Mouse (Mus musculus): ENCODE measurements around the gene Gm4450. TPM values are rescaled to one million over a fixed set of nuclear protein-coding genes. Genes with fewer than 3 reads are reported as not detected.
"Not testable (repeated sequence)": the region's sequence is repeated elsewhere in the genome, so short reads cannot be mapped to it uniquely, and the experiment has no call there.

The Gm4450 gene
- polyA plus RNA-seq, 1 experiment from 2014 or later, result not detected

GRCm38 (mm10) chr3:98443924-98444323 lies 13.0 kb downstream of the Gm4450 start:
- H3K27ac ChIP-seq (replicated peaks); H3K4me2 ChIP-seq (replicated peaks; ENCODE audit: low read depth); DNase-seq (ENCODE audit: low spot score); H3K9me3 ChIP-seq (ENCODE audit: control insufficient read depth, low read length); H3K4me1 ChIP-seq (replicated peaks; ENCODE audit: control insufficient read depth, insufficient read depth); ATAC-seq (ENCODE audit: low FRiP score, low TSS enrichment); H3K36me3 ChIP-seq (ENCODE audit: control insufficient read depth, insufficient read depth, low read length); H3K9ac ChIP-seq (ENCODE audit: low read length); H3K27me3 ChIP-seq (ENCODE audit: control insufficient read depth, insufficient read depth, low read length); H3K4me3 ChIP-seq (ENCODE audit: low read depth, low read length): not testable (repeated sequence)
- WGBS, result no CpG with 5 or more reads among the region's 1 CpGs

- H3K27ac ChIP-seq (replicated peaks); H3K4me1 ChIP-seq (replicated peaks; ENCODE audit: control insufficient read depth, insufficient read depth); ATAC-seq (ENCODE audit: low FRiP score, low TSS enrichment); DNase-seq (ENCODE audit: low spot score); H3K4me2 ChIP-seq (replicated peaks; ENCODE audit: low read depth); H3K9me3 ChIP-seq (ENCODE audit: control insufficient read depth, low read length); H3K27me3 ChIP-seq (ENCODE audit: control insufficient read depth, insufficient read depth, low read length); H3K36me3 ChIP-seq (ENCODE audit: control insufficient read depth, insufficient read depth, low read length); H3K9ac ChIP-seq (ENCODE audit: low read length); H3K4me3 ChIP-seq (ENCODE audit: low read depth, low read length): not testable (repeated sequence)
- 8% methylated on average over 3 of the region's 3 CpGs for WGBS
- peak; percentile 60 for TF ChIP-seq CTCF (IDR thresholded peaks at IDR 0.05; ENCODE audit: low read depth)
Observed at GRCm38 (mm10) chr3:98443149-98443779, 13.7 kb downstream of the Gm4450 start.

GRCm38 (mm10) chr3:98442245-98442644 lies 14.7 kb downstream of the Gm4450 start:
- not testable (repeated sequence) for DNase-seq (ENCODE audit: low spot score); H3K4me3 ChIP-seq (ENCODE audit: low read depth, low read length); H3K27me3 ChIP-seq (ENCODE audit: control insufficient read depth, insufficient read depth, low read length); H3K36me3 ChIP-seq (ENCODE audit: control insufficient read depth, insufficient read depth, low read length); H3K9me3 ChIP-seq (ENCODE audit: control insufficient read depth, low read length); ATAC-seq (ENCODE audit: low FRiP score, low TSS enrichment); H3K27ac ChIP-seq (replicated peaks); H3K4me1 ChIP-seq (replicated peaks; ENCODE audit: control insufficient read depth, insufficient read depth); H3K9ac ChIP-seq (ENCODE audit: low read length); H3K4me2 ChIP-seq (replicated peaks; ENCODE audit: low read depth)
- WGBS, result 36% methylated on average over 3 of the region's 3 CpGs
- peak; percentile 29; the same call in 1 of the 2 replicates for TF ChIP-seq CTCF (IDR thresholded peaks at IDR 0.05; ENCODE audit: low read depth)

GRCm38 (mm10) chr3:98435030-98435429 lies 21.9 kb downstream of the Gm4450 start:
- Histone ChIP-seq H3K9me3 (ENCODE audit: control insufficient read depth, low read length) (no peaks in the 10 kb centered on the region), H3K36me3 (ENCODE audit: control insufficient read depth, insufficient read depth, low read length) (no peaks in the 10 kb centered on the region), H3K27ac (replicated peaks) (no peak overlapping the region), H3K27me3 (ENCODE audit: control insufficient read depth, insufficient read depth, low read length) (no peaks in the 10 kb centered on the region), H3K9ac (ENCODE audit: low read length) (no peak overlapping the region), H3K4me2 (replicated peaks; ENCODE audit: low read depth) (no peak overlapping the region), H3K4me1 (replicated peaks; ENCODE audit: control insufficient read depth, insufficient read depth) (no peaks in the 10 kb centered on the region), H3K4me3 (ENCODE audit: low read depth, low read length) (no peak overlapping the region)
- TF ChIP-seq CTCF (IDR thresholded peaks at IDR 0.05; ENCODE audit: low read depth) (no peak), EP300 (optimal IDR thresholded peaks at IDR 0.05) (no peak)
- DNase-seq (ENCODE audit: low spot score), result no peak
- ATAC-seq (ENCODE audit: low FRiP score, low TSS enrichment), result no peak
- WGBS, result 69% methylated on average over 1 of the region's 1 CpGs

GRCm38 (mm10) chr3:98434088-98434816 lies 22.7 kb downstream of the Gm4450 start:
- Histone ChIP-seq H3K9me3 (ENCODE audit: control insufficient read depth, low read length) (no peaks in the 10 kb centered on the region), H3K27ac (replicated peaks) (no peak overlapping the region), H3K36me3 (ENCODE audit: control insufficient read depth, insufficient read depth, low read length) (no peaks in the 10 kb centered on the region), H3K4me2 (replicated peaks; ENCODE audit: low read depth) (no peak overlapping the region), H3K27me3 (ENCODE audit: control insufficient read depth, insufficient read depth, low read length) (no peaks in the 10 kb centered on the region), H3K4me3 (ENCODE audit: low read depth, low read length) (no peak overlapping the region), H3K9ac (ENCODE audit: low read length) (no peak overlapping the region), H3K4me1 (replicated peaks; ENCODE audit: control insufficient read depth, insufficient read depth) (no peaks in the 10 kb centered on the region)
- DNase-seq (ENCODE audit: low spot score) (no peak), ATAC-seq (ENCODE audit: low FRiP score, low TSS enrichment) (no peak)
- no CpG with 5 or more reads among the region's 1 CpGs for WGBS
- TF ChIP-seq EP300 (optimal IDR thresholded peaks at IDR 0.05), result no peak
- no peak for TF ChIP-seq CTCF (IDR thresholded peaks at IDR 0.05; ENCODE audit: low read depth)

- Histone ChIP-seq H3K9me3 (ENCODE audit: control insufficient read depth, low read length) (no peaks in the 10 kb centered on the region), H3K4me1 (replicated peaks; ENCODE audit: control insufficient read depth, insufficient read depth) (no peaks in the 10 kb centered on the region), H3K9ac (ENCODE audit: low read length) (no peak overlapping the region), H3K4me2 (replicated peaks; ENCODE audit: low read depth) (no peak overlapping the region), H3K36me3 (ENCODE audit: control insufficient read depth, insufficient read depth, low read length) (no peaks in the 10 kb centered on the region), H3K27ac (replicated peaks) (no peak overlapping the region), H3K27me3 (ENCODE audit: control insufficient read depth, insufficient read depth, low read length) (no peaks in the 10 kb centered on the region), H3K4me3 (ENCODE audit: low read depth, low read length) (no peak overlapping the region)
- WGBS, result 58% methylated on average over 8 of the region's 8 CpGs
- no peak for DNase-seq (ENCODE audit: low spot score)
- ATAC-seq (ENCODE audit: low FRiP score, low TSS enrichment), result no peak
- TF ChIP-seq EP300 (optimal IDR thresholded peaks at IDR 0.05) (no peak), CTCF (IDR thresholded peaks at IDR 0.05; ENCODE audit: low read depth) (no peak)
Observed at GRCm38 (mm10) chr3:98428928-98429525, 27.9 kb downstream of the Gm4450 start.

Data from stomach, postnatal 0 days (tissue).